Mouse (Mus musculus) C2C12 (cell line): ENCODE measurements around the gene Col13a1.

ENCODE experiments used
- CEBPB ChIP-seq: IDR thresholded peaks from one replicate; pipeline ENCODE4 v1.6.1; 2011; ENCODE audit warnings: low read depth, mild to moderate bottlenecking, control low read depth, moderate library complexity
- CTCF ChIP-seq: IDR thresholded peaks from one replicate; pipeline ENCODE4 v1.5.1; 2011; ENCODE audit not compliant: control insufficient read depth, insufficient read depth, insufficient read length
- FOSL1 ChIP-seq: IDR thresholded peaks from one replicate; pipeline ENCODE4 v1.8.0; 2011; ENCODE audit warnings: mild to moderate bottlenecking, low read length; ENCODE audit not compliant: poor library complexity, insufficient read depth, severe bottlenecking
- MYOG ChIP-seq: IDR thresholded peaks from one replicate; pipeline ENCODE4 v1.6.1; 2011; ENCODE audit not compliant: control insufficient read depth, insufficient read length; ENCODE audit errors: extremely low read depth

DNA sequence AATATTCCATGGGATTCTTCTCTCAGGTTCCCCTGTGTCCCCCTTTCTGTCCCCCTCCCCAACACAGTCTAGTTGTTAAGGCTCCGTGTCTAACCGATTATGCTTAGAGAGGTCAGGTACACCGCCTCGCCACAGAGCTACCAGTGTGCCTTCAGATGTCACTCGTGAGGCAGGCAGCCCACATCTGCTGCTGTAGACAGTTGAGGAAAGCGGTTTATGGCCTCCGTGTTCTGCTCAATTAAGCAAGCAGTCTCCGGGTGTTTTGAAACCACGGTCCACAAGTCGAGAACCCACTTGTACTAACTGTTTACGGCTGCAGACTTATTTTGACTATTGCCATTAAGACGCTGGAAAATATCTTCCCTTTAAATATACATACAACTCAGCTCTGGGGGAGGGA is 48.8 kb upstream of the Col13a1 start:
- TF ChIP-seq CTCF, result no peak
- TF ChIP-seq MYOG, result no peak
- no peak for TF ChIP-seq CEBPB
- TF ChIP-seq FOSL1, result no peak
